Mouse (Mus musculus): ENCODE results near the gene Gpr155. TPM values are rescaled to one million over a fixed set of nuclear protein-coding genes. Genes with fewer than 3 reads are reported as not detected.

Gpr155 gene
- polyA plus RNA-seq, 1 experiment, result 1.3 TPM

DNA sequence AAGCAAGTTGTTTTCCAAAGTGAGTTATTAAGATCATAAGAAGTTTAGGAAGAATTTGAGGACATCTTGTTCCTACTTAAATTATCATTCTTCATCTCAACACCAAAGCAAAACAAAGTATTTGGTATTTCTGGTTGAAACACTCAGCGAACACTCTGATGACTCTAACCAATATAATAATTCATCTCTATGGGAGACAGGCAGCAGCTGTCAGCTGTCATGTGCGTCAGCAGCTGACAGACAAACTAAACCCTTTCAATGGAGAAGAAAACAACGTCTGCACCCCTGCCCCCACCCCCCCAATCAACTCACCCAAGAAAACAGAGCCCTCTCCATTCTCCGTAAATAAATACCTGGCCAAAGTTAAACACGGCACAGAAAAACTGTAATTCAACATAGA is 34.9 kb downstream of the Gpr155 start:
- no peaks in the 10 kb centered on the region for H3K27me3 ChIP-seq (ENCODE audit: control insufficient read depth, insufficient read depth, insufficient read length)
- TF ChIP-seq MYOG (IDR thresholded peaks at IDR 0.05; ENCODE audit: control insufficient read depth, extremely low read depth, insufficient read length), result no peak
- peak; percentile 92 for TF ChIP-seq MYOD1 (IDR thresholded peaks at IDR 0.05; ENCODE audit: control insufficient read depth, insufficient read length, low read depth)
- TF ChIP-seq CTCF (IDR thresholded peaks at IDR 0.05; ENCODE audit: control insufficient read depth, insufficient read depth, insufficient read length), result no peak
- TF ChIP-seq CEBPB (IDR thresholded peaks at IDR 0.05; ENCODE audit: low read depth), result no peak
- TF ChIP-seq FOSL1 (IDR thresholded peaks at IDR 0.05; ENCODE audit: insufficient read depth, low read length, poor library complexity, severe bottlenecking), result no peak
- H3ac ChIP-seq (ENCODE audit: control insufficient read depth, insufficient read length, low read depth), result no peak overlapping the region
- no peaks in the 10 kb centered on the region for H3K36me3 ChIP-seq (ENCODE audit: control insufficient read depth, insufficient read depth)
- H3K79me3 ChIP-seq (ENCODE audit: low read depth), result no peaks in the 10 kb centered on the region
- no peak overlapping the region for H3K4me3 ChIP-seq (ENCODE audit: insufficient read depth, poor library complexity, severe bottlenecking)
- H3K79me2 ChIP-seq (ENCODE audit: control insufficient read depth, insufficient read depth), result no peaks in the 10 kb centered on the region

GRCm38 (mm10) chr2:73348221-73348620 is 38.2 kb downstream of the Gpr155 start:
- Histone ChIP-seq H3K79me3 (ENCODE audit: low read depth) (no peaks in the 10 kb centered on the region), H3K27me3 (ENCODE audit: control insufficient read depth, insufficient read depth, insufficient read length) (no peaks in the 10 kb centered on the region), H3K4me3 (ENCODE audit: insufficient read depth, poor library complexity, severe bottlenecking) (no peak overlapping the region), H3K36me3 (ENCODE audit: control insufficient read depth, insufficient read depth) (no peaks in the 10 kb centered on the region), H3ac (ENCODE audit: control insufficient read depth, insufficient read length, low read depth) (no peak overlapping the region), H3K79me2 (ENCODE audit: control insufficient read depth, insufficient read depth) (no peaks in the 10 kb centered on the region)
- TF ChIP-seq CEBPB (IDR thresholded peaks at IDR 0.05; ENCODE audit: low read depth) (no peak), USF1 (IDR thresholded peaks at IDR 0.05; ENCODE audit: low read depth) (no peak), MAX (IDR thresholded peaks at IDR 0.05) (no peak)

GRCm38 (mm10) chr2:73347766-73348165 is 38.6 kb downstream of the Gpr155 start:
- Histone ChIP-seq H3K79me3 (ENCODE audit: low read depth) (no peaks in the 10 kb centered on the region), H3K27me3 (ENCODE audit: control insufficient read depth, insufficient read depth, insufficient read length) (no peaks in the 10 kb centered on the region), H3K36me3 (ENCODE audit: control insufficient read depth, insufficient read depth) (no peaks in the 10 kb centered on the region), H3K79me2 (ENCODE audit: control insufficient read depth, insufficient read depth) (no peaks in the 10 kb centered on the region), H3K4me3 (ENCODE audit: insufficient read depth, poor library complexity, severe bottlenecking) (no peak overlapping the region), H3ac (ENCODE audit: control insufficient read depth, insufficient read length, low read depth) (no peak overlapping the region)
- TF ChIP-seq MAX (IDR thresholded peaks at IDR 0.05) (no peak), MYOD1 (IDR thresholded peaks at IDR 0.05; ENCODE audit: control insufficient read depth, insufficient read length, low read depth) (no peak), CEBPB (IDR thresholded peaks at IDR 0.05; ENCODE audit: low read depth) (no peak), MYOG (IDR thresholded peaks at IDR 0.05; ENCODE audit: control insufficient read depth, extremely low read depth, insufficient read length) (no peak), CTCF (IDR thresholded peaks at IDR 0.05; ENCODE audit: control insufficient read depth, insufficient read depth, insufficient read length) (no peak), USF1 (IDR thresholded peaks at IDR 0.05; ENCODE audit: low read depth) (no peak), FOSL1 (IDR thresholded peaks at IDR 0.05; ENCODE audit: insufficient read depth, low read length, poor library complexity, severe bottlenecking) (no peak)

DNA sequence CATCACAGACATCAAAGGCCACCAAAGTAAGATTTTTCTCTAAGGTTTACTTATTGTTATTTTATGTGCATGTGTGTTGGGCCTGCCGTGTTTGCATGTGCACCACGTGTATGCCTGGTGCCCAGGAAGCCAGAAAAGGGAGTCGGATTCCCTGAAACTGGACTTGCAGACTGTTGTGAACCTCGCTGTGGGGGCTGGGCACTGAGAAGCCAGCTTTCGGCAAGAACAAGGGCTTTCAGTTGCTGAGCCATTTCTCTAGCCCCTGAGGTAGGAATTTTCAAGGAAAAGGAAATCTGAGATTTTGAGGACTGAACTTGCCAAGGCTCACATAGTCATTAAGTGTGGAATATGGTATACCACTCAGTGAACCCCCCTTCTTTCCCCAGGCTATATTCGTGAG is 39.2 kb downstream of the Gpr155 start:
- H3K4me3 ChIP-seq (ENCODE audit: insufficient read depth, poor library complexity, severe bottlenecking), result no peak overlapping the region
- H3K79me3 ChIP-seq (ENCODE audit: low read depth), result no peaks in the 10 kb centered on the region
- H3K27me3 ChIP-seq (ENCODE audit: control insufficient read depth, insufficient read depth, insufficient read length), result no peaks in the 10 kb centered on the region
- H3ac ChIP-seq (ENCODE audit: control insufficient read depth, insufficient read length, low read depth), result no peak overlapping the region
- H3K79me2 ChIP-seq (ENCODE audit: control insufficient read depth, insufficient read depth), result no peaks in the 10 kb centered on the region
- TF ChIP-seq MAX (IDR thresholded peaks at IDR 0.05) (no peak), MYOG (IDR thresholded peaks at IDR 0.05; ENCODE audit: control insufficient read depth, extremely low read depth, insufficient read length) (no peak), CEBPB (IDR thresholded peaks at IDR 0.05; ENCODE audit: low read depth) (no peak), CTCF (IDR thresholded peaks at IDR 0.05; ENCODE audit: control insufficient read depth, insufficient read depth, insufficient read length) (no peak), FOSL1 (IDR thresholded peaks at IDR 0.05; ENCODE audit: insufficient read depth, low read length, poor library complexity, severe bottlenecking) (no peak), USF1 (IDR thresholded peaks at IDR 0.05; ENCODE audit: low read depth) (no peak), MYOD1 (IDR thresholded peaks at IDR 0.05; ENCODE audit: control insufficient read depth, insufficient read length, low read depth) (no peak)
- no peaks in the 10 kb centered on the region for H3K36me3 ChIP-seq (ENCODE audit: control insufficient read depth, insufficient read depth)

DNA sequence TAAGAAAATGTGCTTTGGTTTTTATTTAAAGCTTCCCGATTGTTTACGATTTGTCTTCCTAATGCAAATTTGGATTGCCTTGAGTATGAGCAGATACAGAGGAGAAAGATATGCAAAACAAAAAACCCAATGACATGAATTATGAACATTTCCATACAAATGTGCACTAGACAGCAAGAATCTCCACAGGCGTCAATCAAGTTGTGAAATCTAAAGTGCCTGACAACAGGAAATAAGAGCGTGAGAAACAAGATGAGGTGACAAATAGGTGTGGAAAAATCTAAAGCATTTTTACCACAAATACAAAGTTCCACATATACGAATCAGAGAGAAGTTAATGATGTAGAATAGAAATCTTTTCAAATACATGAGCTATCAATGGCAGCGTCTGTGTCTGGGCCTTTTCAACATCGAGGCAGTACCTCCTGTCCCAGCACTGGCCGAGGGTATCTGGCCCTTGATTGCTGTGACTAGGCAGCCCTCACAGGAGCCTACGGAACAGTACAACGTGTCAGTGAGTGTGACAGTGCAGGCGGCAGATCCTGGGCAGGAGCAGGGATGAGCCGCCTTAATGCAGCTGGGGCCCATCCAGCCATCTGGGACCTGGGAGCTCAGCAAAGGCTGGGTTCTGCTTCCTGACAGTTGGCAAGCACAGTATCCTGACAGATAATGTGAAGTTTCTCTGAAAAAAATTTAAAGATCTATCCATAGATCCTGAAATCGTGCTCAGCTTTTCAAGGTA is 39.9 kb downstream of the Gpr155 start:
- H3K36me3 ChIP-seq (ENCODE audit: control insufficient read depth, insufficient read depth), result no peaks in the 10 kb centered on the region
- no peak overlapping the region for H3K4me3 ChIP-seq (ENCODE audit: insufficient read depth, poor library complexity, severe bottlenecking)
- H3K79me3 ChIP-seq (ENCODE audit: low read depth), result no peaks in the 10 kb centered on the region
- no peaks in the 10 kb centered on the region for H3K27me3 ChIP-seq (ENCODE audit: control insufficient read depth, insufficient read depth, insufficient read length)
- no peak overlapping the region for H3ac ChIP-seq (ENCODE audit: control insufficient read depth, insufficient read length, low read depth)
- H3K79me2 ChIP-seq (ENCODE audit: control insufficient read depth, insufficient read depth), result no peaks in the 10 kb centered on the region
- no peak for TF ChIP-seq MAX (IDR thresholded peaks at IDR 0.05)
- no peak for TF ChIP-seq CEBPB (IDR thresholded peaks at IDR 0.05; ENCODE audit: low read depth)
- no peak for TF ChIP-seq FOSL1 (IDR thresholded peaks at IDR 0.05; ENCODE audit: insufficient read depth, low read length, poor library complexity, severe bottlenecking)
- TF ChIP-seq MYOG (IDR thresholded peaks at IDR 0.05; ENCODE audit: control insufficient read depth, extremely low read depth, insufficient read length), result no peak
- no peak for TF ChIP-seq CTCF (IDR thresholded peaks at IDR 0.05; ENCODE audit: control insufficient read depth, insufficient read depth, insufficient read length)
- TF ChIP-seq USF1 (IDR thresholded peaks at IDR 0.05; ENCODE audit: low read depth), result no peak
- no peak for TF ChIP-seq MYOD1 (IDR thresholded peaks at IDR 0.05; ENCODE audit: control insufficient read depth, insufficient read length, low read depth)

- Histone ChIP-seq H3K36me3 (ENCODE audit: control insufficient read depth, insufficient read depth) (no peaks in the 10 kb centered on the region), H3ac (ENCODE audit: control insufficient read depth, insufficient read length, low read depth) (no peak overlapping the region), H3K79me2 (ENCODE audit: control insufficient read depth, insufficient read depth) (no peaks in the 10 kb centered on the region), H3K27me3 (ENCODE audit: control insufficient read depth, insufficient read depth, insufficient read length) (no peaks in the 10 kb centered on the region), H3K79me3 (ENCODE audit: low read depth) (no peaks in the 10 kb centered on the region), H3K4me3 (ENCODE audit: insufficient read depth, poor library complexity, severe bottlenecking) (no peak overlapping the region)
- TF ChIP-seq MYOD1 (IDR thresholded peaks at IDR 0.05; ENCODE audit: control insufficient read depth, insufficient read length, low read depth) (no peak), CEBPB (IDR thresholded peaks at IDR 0.05; ENCODE audit: low read depth) (no peak), FOSL1 (IDR thresholded peaks at IDR 0.05; ENCODE audit: insufficient read depth, low read length, poor library complexity, severe bottlenecking) (no peak), USF1 (IDR thresholded peaks at IDR 0.05; ENCODE audit: low read depth) (no peak), CTCF (IDR thresholded peaks at IDR 0.05; ENCODE audit: control insufficient read depth, insufficient read depth, insufficient read length) (no peak), MYOG (IDR thresholded peaks at IDR 0.05; ENCODE audit: control insufficient read depth, extremely low read depth, insufficient read length) (no peak), MAX (IDR thresholded peaks at IDR 0.05) (no peak)
These were observed 41.2 kb downstream of the Gpr155 start for GRCm38 (mm10) chr2:73345204-73345603.

Data from C2C12 (cell line).